15 mouse cellular contexts compared by ENCODE assay signal in the genomic region with DNA sequence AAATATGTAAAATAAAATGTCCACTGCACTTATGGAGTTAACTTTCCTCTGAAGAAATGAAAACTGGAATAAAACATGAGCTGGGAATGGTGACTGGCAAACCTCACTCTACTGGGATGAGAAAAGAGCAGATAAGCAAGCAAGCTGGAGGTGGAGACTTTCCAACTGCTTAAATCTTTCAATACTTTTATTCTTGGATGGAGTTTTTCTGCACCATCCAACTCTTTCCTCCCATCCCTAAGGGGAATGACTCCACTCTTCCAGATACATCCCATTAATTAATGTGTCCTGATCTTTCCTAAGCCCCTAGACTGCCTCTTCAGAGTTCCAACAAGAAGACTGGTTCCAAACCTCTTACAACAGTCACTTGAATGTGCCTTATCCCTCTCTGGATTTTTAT.
"Had no signal": no experiment of that assay in that cellular context is flagged by ENCODE, and none has a peak within 500 bp of the region (broad histone marks: within the 10 kb centered on the region; RNA-seq: fewer than 3 reads in every experiment).

No protein-coding gene starts in this region.

- H3K27ac ChIP-seq: limb, embryonic 13.5 days; liver, embryonic 13.5 days; stomach, embryonic 15.5 days had no signal

- H3K4me2 ChIP-seq: limb, embryonic 13.5 days; liver, embryonic 13.5 days; midbrain, embryonic 11.5 days; stomach, embryonic 15.5 days had no signal

- H3K27me3 ChIP-seq: limb, embryonic 13.5 days; liver, embryonic 13.5 days; stomach, embryonic 15.5 days had no signal

- H3K9me3 ChIP-seq: limb, embryonic 13.5 days; liver, embryonic 13.5 days; stomach, embryonic 15.5 days had no signal

- DNase-seq: kidney, adult 9 months; kidney, postnatal 14 days; kidney, postnatal 4 days; left cerebral cortex, postnatal 4 days; liver, embryonic 13.5 days; lung, adult 2 months; lung, postnatal 14 days; lung, postnatal 4 days; midbrain, embryonic 14.5 days; right cerebral cortex, postnatal 4 days; spleen, adult 18-20 months; thymus, postnatal 25 days had no signal

- H3K36me3 ChIP-seq: limb, embryonic 13.5 days; liver, embryonic 13.5 days; stomach, embryonic 15.5 days had no signal

- H3K9ac ChIP-seq: limb, embryonic 13.5 days; liver, embryonic 13.5 days; stomach, embryonic 15.5 days had no signal

- H3K4me1 ChIP-seq: liver, embryonic 13.5 days; stomach, embryonic 15.5 days had no signal

- H3K4me3 ChIP-seq: limb, embryonic 13.5 days; liver, embryonic 13.5 days; stomach, embryonic 15.5 days had no signal
